Mouse (Mus musculus) intestine, embryonic 14.5 days (tissue): ENCODE results near the gene Gzmb. TPM values are rescaled to one million over a fixed set of nuclear protein-coding genes. Genes with fewer than 3 reads are reported as not detected.
"Not testable (repeated sequence)": the region's sequence is repeated elsewhere in the genome, so short reads cannot be mapped to it uniquely, and the experiment has no call there.

Experiments used
- ATAC-seq: fragments of 200-750 bp; cut with Nextera tagmentation; replicated peaks from 2 replicates; pipeline ENCODE4 v1.8.0; 2017; ENCODE audit warnings: low read depth, moderate number of reproducible peaks, moderate TSS enrichment, moderate library complexity; ENCODE audit not compliant: low FRiP score, low TSS enrichment
- DNase-seq: peaks from one replicate; pipeline ENCODE4 v3.0.0-alpha.2; 2018; ENCODE audit warnings: low spot score
- H3K27ac ChIP-seq: fragments of 300-500 bp; sonication (generic); 2 replicates; pipeline ENCODE4 v1.5.1; 2014; ENCODE audit warnings: low read depth, mild to moderate bottlenecking, control low read depth
- H3K27me3 ChIP-seq: fragments of 300-500 bp; sonication (generic); replicated peaks from 2 replicates; pipeline ENCODE4 v1.6.1; 2014; ENCODE audit warnings: low read length, control low read depth; ENCODE audit not compliant: control insufficient read depth, insufficient read depth
- H3K36me3 ChIP-seq: fragments of 300-500 bp; sonication (generic); 2 replicates; pipeline ENCODE4 v1.6.1; 2014; ENCODE audit warnings: low read length, control low read depth; ENCODE audit not compliant: control insufficient read depth, insufficient read depth
- H3K4me1 ChIP-seq: fragments of 300-500 bp; sonication (generic); replicated peaks from 2 replicates; pipeline ENCODE4 v1.6.1; 2014; ENCODE audit warnings: low read length, control low read depth, mixed read lengths; ENCODE audit not compliant: control insufficient read depth, insufficient read depth
- H3K4me2 ChIP-seq: fragments of 300-500 bp; sonication (generic); 2 replicates; pipeline ENCODE4 v1.6.1; 2014; ENCODE audit warnings: low read length
- H3K4me3 ChIP-seq: fragments of 300-500 bp; sonication (generic); 2 replicates; pipeline ENCODE4 v1.5.1; 2014; ENCODE audit warnings: low read depth, low read length, control low read depth, mixed read lengths
- H3K9ac ChIP-seq: fragments of 300-500 bp; sonication (generic); 2 replicates; pipeline ENCODE4 v1.6.1; 2014; ENCODE audit warnings: mild to moderate bottlenecking, low read length
- H3K9me3 ChIP-seq: fragments of 300-500 bp; sonication (generic); 2 replicates; pipeline ENCODE4 v1.6.1; 2016; ENCODE audit warnings: low read length, control low read depth; ENCODE audit not compliant: control insufficient read depth
- WGBS: fragments of 180-500 bp; shearing (Covaris S2); extraction: QIAGEN DNeasy Blood & Tissue Kit; methylation state at CpG from one replicate; pipeline ENCODE4 v1.1.7; 2014; 5-methylcytosine and 5-hydroxymethylcytosine counted together
- polyA plus RNA-seq: library from polyadenylated mRNA; unstranded; fragments of >200 nt; fragmentation: Nextera tagmentation; extraction: Ambion mirVana; gene quantifications from 2 replicates; pipeline ENCODE4 v1.2.1, GENCODE M21; 2014

Gzmb gene
- polyA plus RNA-seq, 1 experiment from 2014 or later = 1.7 TPM

DNA sequence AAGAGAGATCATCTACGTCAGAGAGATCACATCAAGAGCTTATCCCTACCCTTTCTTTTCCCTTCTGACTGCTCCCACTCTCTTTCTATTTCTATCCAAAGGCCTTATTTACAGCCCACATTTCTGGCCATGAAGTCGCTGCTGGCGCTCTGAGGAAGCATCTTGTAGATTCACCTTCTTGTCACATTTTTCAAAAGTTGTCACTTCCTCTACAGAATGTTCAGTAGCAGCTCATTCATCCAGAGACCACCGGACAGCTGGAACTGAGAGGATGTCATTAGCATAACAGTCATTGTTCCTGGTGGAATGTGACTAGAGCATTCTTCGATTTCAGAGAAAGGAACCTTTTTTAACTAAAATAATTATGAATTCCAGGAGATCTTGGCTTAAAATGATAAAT is 26.6 kb upstream of the Gzmb start:
- Histone ChIP-seq H3K9me3 (no peaks in the 10 kb centered on the region), H3K27me3 (no peaks in the 10 kb centered on the region), H3K36me3 (no peaks in the 10 kb centered on the region), H3K4me2 (no peak overlapping the region), H3K4me3 (no peak overlapping the region), H3K4me1 (no peaks in the 10 kb centered on the region), H3K9ac (no peak overlapping the region), H3K27ac (no peak overlapping the region)
- ATAC-seq = no peak
- WGBS = 59% methylated on average over 5 of the region's 5 CpGs
- DNase-seq = no peak

DNA sequence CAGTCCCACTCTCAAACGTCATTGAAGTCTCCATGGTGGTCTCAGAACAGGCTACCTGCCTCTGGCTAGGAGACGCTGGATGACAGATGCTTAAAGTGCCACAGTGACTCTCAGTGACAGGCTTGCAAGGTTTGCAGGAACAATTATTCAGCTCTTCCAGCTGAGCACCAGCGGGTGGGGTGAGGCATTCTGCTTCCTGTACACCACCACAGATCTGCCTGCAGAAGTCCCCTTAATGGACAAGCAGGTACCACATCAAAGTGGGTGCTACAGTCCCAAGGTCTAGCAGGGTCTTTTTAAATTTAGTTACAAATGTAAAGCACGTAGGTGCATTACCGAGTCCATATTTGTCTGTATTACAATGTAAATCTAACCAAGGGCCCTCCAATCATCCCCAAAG is 25.7 kb upstream of the Gzmb start:
- H3K9ac ChIP-seq = no peak overlapping the region
- H3K4me2 ChIP-seq = no peak overlapping the region

DNA sequence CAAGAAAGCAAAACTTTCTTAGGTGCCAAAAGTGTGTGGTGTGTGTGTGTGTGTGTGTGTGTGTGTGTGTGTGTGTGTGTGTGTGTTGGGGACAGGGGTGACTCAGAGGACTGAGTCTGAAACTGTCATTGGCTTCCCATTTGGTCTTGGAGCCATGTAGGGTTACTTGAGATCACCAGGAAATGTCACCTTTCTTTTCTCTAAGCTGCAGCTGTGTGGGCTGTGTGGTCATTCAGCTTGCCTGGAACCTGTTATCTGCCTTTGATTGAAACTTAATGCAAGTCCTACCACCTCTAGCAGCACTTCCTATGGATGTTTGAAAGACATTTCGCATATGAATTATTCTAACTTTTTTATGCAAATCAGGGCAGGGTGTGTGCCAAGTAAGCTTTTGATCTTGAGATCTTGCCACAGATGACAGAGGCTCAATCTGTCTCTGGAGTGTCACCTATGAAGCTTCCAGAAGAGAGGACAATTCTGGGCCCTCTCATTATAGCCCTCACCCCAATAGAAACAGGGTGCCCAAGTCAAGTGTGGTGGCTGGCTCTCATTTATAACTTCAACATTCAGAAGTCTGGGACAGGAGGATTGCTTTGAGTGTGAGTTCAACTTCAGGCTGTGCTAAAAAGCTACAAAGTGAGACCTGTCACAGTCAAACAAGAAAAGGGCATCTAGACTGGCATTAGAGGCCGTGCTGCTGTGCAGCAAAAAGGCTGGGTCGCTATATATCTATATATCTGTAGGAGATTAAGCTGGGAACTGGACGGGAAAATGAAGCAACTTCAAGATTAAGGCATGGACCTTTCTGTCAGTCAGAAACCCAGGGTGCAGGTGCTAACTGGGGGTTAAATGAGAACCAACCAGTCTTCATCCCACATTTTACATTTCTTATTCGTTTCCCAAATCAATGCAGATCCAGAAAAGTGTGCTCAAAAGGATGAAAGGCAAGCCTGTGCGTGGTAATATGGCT is 22.6 kb upstream of the Gzmb start:
- ATAC-seq (no peak), DNase-seq (no peak)
- WGBS = 88% methylated on average over 6 of the region's 6 CpGs

More for the DNA sequence above, 25.7 kb upstream of the Gzmb start:
- WGBS = 74% methylated on average over 5 of the region's 5 CpGs
- H3K4me1 ChIP-seq = no peaks in the 10 kb centered on the region
- no peaks in the 10 kb centered on the region for H3K9me3 ChIP-seq
- no peak overlapping the region for H3K27ac ChIP-seq
- no peaks in the 10 kb centered on the region for H3K36me3 ChIP-seq
- no peaks in the 10 kb centered on the region for H3K27me3 ChIP-seq
- DNase-seq (no peak), ATAC-seq (no peak)
- no peak overlapping the region for H3K4me3 ChIP-seq

DNA sequence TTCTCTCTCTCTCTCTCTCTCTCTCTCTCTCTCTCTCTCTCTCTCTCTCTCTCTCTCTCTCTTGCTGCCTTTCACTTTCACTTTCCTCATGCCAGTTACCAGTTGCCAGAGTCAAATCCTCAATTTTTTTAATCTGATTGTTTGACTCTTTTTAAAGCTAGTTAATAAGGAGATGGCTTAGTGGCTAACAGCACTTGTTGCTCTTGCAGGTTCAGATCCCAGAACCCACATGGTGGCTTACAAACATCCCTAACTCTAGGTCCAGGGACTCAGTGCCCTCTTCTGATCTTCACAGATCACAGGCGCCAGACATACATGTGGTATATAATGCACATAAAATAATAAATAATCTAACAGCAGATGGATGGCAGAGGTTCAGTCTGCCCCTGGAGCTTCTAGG is 21.8 kb upstream of the Gzmb start:
- DNase-seq = no peak

More for the DNA sequence above, 22.6 kb upstream of the Gzmb start:
- Histone ChIP-seq H3K4me3 (no peak overlapping the region), H3K36me3 (no peaks in the 10 kb centered on the region), H3K4me2 (no peak overlapping the region), H3K9ac (no peak overlapping the region), H3K4me1 (no peaks in the 10 kb centered on the region), H3K27me3 (no peaks in the 10 kb centered on the region), H3K9me3 (no peaks in the 10 kb centered on the region), H3K27ac (no peak overlapping the region)

DNA sequence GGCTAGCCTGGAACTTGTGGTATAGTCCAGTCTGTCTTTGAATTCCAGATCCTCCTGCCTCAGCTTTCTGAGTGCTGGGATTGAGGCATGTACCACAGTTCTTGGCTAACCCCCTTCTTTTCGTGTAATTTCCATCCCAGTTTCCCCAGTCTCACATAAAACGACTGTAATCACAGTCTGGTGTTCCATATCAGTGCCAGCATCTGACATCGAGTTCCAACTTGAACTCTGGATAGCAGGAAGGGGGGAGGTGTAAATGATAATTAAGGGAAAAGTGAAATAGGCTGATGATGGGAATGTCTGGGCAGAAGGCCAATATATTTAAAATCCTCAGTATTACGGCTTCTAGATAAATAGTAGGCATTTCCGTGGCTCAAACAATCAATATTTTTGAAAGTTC is 19.0 kb upstream of the Gzmb start:
- Histone ChIP-seq H3K36me3 (no peaks in the 10 kb centered on the region), H3K27ac (no peak overlapping the region), H3K4me1 (no peaks in the 10 kb centered on the region), H3K4me2 (no peak overlapping the region), H3K27me3 (no peaks in the 10 kb centered on the region), H3K9me3 (no peaks in the 10 kb centered on the region), H3K4me3 (no peak overlapping the region), H3K9ac (no peak overlapping the region)
- no peak for DNase-seq
- no peak for ATAC-seq
- 54% methylated on average over 5 of the region's 5 CpGs for WGBS

More for the DNA sequence above, 21.8 kb upstream of the Gzmb start:
- Histone ChIP-seq H3K4me1 (no peaks in the 10 kb centered on the region), H3K9ac (no peak overlapping the region), H3K27me3 (no peaks in the 10 kb centered on the region), H3K36me3 (no peaks in the 10 kb centered on the region), H3K4me3 (no peak overlapping the region), H3K9me3 (no peaks in the 10 kb centered on the region), H3K4me2 (no peak overlapping the region), H3K27ac (no peak overlapping the region)
- ATAC-seq = no peak
- 73% methylated on average over 1 of the region's 1 CpGs for WGBS

DNA sequence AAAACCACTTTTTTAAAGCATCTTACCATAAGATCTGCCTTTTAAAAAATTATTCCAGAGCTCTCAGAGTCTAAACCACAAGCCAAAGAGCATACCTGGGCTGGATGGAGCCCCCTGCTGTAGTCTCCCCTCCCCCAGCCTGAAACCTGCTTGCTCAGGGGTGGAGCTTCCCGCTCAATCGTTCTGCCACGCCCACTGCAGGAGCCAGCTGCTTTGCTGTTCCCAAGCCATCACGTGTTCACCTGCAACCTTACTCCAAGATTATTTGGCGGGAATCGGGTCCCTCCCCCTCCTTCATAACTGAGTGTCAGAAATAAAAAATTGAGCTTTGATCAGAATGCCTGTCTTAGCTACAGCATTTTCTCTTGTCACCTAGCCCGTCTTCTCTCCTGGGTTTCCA is 16.6 kb upstream of the Gzmb start:
- H3K9ac ChIP-seq, H3K27ac ChIP-seq, H3K9me3 ChIP-seq, H3K4me1 ChIP-seq, H3K4me3 ChIP-seq, H3K27me3 ChIP-seq, H3K36me3 ChIP-seq, DNase-seq, ATAC-seq, H3K4me2 ChIP-seq: not testable (repeated sequence)
- 41% methylated on average over 7 of the region's 7 CpGs for WGBS

DNA sequence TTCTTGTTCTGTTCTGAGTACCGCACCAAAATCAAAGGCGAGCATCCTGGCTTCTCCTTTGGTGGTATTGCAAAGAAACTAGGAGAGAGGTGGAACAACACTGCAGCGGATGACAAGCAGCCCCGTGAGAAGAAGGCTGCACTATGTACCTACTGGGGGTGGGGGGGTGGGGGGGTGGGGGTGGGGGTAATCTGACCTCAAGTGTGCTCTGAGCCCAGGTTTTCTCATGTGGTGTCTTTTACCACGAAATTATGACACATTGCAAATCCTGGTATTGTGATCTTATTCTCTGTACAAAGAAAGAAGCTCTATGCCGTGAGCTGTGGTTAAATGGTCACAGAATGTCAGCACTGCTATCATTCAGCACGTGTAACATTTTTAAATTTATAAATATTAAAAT is 14.0 kb upstream of the Gzmb start:
- not testable (repeated sequence) for H3K4me2 ChIP-seq, H3K4me1 ChIP-seq, H3K27ac ChIP-seq, H3K9ac ChIP-seq, H3K27me3 ChIP-seq, H3K36me3 ChIP-seq, H3K9me3 ChIP-seq, ATAC-seq, H3K4me3 ChIP-seq, DNase-seq
- WGBS = 74% methylated on average over 7 of the region's 7 CpGs

DNA sequence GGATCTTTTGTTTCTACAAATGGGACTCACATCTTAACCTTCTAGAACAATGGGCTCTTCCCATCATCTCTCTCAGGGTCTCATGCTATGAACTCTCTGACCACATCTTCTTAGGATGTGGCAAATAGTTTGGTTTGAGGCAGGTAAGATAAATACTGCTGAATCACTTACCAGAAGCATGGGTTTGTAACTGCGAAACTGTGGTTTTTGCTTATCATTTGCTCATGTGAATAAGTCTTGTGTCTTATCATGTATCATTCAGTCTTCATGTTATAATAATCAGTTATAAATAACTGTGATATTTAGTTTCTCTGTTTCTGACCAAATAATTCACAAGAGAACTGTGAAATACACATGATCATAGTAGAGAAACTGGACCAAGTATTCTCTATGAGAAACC is 4.0 kb upstream of the Gzmb start:
- WGBS = 83% methylated on average over 1 of the region's 1 CpGs
- H3K9me3 ChIP-seq = no peaks in the 10 kb centered on the region
- no peaks in the 10 kb centered on the region for H3K36me3 ChIP-seq
- H3K9ac ChIP-seq = no peak overlapping the region
- DNase-seq = no peak
- no peaks in the 10 kb centered on the region for H3K4me1 ChIP-seq
- no peak for ATAC-seq
- H3K4me2 ChIP-seq = no peak overlapping the region
- no peak overlapping the region for H3K4me3 ChIP-seq
- H3K27me3 ChIP-seq = no peaks in the 10 kb centered on the region
- no peak overlapping the region for H3K27ac ChIP-seq

DNA sequence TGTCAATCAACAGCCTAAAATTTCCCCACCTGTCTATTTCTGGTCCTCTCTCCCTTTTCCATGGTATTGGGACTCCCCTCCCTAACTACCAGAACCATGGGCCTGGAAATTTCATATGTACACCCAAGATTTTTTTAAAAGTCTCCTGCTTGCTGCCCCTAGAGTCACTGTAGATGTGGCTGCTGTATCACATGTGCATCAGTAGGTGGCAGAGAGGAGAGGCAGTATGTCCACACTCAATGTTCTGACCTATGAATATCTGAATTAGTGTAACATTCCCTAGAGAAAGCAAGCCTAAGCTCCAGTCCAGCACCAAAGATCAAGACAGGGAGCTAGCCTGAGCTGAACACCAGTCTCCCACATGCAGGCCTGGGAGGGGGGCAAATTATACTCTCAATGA is 21.7 kb downstream of the Gzmb start:
- ATAC-seq (no peak), DNase-seq (no peak)
- H3K27ac ChIP-seq = no peak overlapping the region
- no peak overlapping the region for H3K4me2 ChIP-seq
- H3K36me3 ChIP-seq = no peaks in the 10 kb centered on the region
- no peaks in the 10 kb centered on the region for H3K4me1 ChIP-seq
- H3K9me3 ChIP-seq = no peaks in the 10 kb centered on the region
- no peak overlapping the region for H3K4me3 ChIP-seq
- no peak overlapping the region for H3K9ac ChIP-seq
- no peaks in the 10 kb centered on the region for H3K27me3 ChIP-seq
